Mouse (Mus musculus): ENCODE data around the gene Gpr62. TPM values are rescaled to one million over a fixed set of nuclear protein-coding genes. Genes with fewer than 3 reads are reported as not detected.

Gpr62 gene
- polyA plus RNA-seq, 1 experiment from 2014 or later, result 0.18 TPM

DNA sequence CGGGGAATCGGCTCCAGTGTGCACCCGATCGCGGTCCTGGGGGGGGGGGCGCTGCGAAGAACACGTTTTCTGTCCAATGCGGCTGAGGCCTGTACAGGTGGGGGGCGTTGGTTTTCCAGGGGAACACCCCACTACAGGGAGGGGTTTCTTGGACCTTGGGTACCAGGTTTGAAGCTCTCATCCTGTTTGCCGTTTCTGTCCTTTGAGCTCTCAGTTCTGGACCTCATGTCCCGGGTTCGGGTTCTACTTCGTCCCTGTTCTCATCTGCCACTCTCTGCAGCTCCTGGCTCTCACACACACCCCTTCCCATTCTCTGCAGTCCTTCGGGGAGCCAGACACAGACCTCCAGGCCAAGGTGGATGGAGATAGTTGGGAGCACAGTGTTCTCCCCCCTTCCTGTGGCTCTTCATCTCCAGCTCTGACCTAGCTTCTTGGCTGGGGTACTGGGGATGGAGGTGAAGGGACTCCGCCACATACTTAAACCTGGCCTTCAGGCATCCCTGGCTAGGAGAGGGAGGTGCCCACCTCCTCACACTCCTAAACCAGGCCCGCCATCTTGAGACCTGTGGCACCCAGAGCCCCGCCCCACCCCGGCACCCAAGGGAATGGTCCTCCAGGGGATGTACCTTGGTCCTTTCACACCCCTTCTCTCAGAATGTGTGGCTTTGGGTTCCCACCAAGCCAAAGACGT, 11.5 kb downstream of the Gpr62 start:
- Histone ChIP-seq H3K9ac (ENCODE audit: low read length) (peak overlapping the region; percentile 82), H3K27ac (ENCODE audit: low read length) (peak overlapping the region; percentile 83), H3K4me2 (ENCODE audit: low read depth, low read length) (peak overlapping the region; percentile 88), H3K27me3 (ENCODE audit: control insufficient read depth, insufficient read depth, low read depth, low read length) (no peaks in the 10 kb centered on the region), H3K36me3 (ENCODE audit: control insufficient read depth, insufficient read depth, low read length) (no peaks in the 10 kb centered on the region), H3K4me3 (ENCODE audit: low read length) (peak overlapping the region; percentile 70), H3K4me1 (replicated peaks; ENCODE audit: control insufficient read depth, insufficient read depth, low read length) (peaks cover 49% of the 10 kb centered on the region), H3K9me3 (ENCODE audit: control insufficient read depth, low read length) (no peaks in the 10 kb centered on the region)
- ATAC-seq (ENCODE audit: low read depth), result peak; percentile 10
- WGBS, result 3% methylated on average over 18 of the region's 20 CpGs

DNA sequence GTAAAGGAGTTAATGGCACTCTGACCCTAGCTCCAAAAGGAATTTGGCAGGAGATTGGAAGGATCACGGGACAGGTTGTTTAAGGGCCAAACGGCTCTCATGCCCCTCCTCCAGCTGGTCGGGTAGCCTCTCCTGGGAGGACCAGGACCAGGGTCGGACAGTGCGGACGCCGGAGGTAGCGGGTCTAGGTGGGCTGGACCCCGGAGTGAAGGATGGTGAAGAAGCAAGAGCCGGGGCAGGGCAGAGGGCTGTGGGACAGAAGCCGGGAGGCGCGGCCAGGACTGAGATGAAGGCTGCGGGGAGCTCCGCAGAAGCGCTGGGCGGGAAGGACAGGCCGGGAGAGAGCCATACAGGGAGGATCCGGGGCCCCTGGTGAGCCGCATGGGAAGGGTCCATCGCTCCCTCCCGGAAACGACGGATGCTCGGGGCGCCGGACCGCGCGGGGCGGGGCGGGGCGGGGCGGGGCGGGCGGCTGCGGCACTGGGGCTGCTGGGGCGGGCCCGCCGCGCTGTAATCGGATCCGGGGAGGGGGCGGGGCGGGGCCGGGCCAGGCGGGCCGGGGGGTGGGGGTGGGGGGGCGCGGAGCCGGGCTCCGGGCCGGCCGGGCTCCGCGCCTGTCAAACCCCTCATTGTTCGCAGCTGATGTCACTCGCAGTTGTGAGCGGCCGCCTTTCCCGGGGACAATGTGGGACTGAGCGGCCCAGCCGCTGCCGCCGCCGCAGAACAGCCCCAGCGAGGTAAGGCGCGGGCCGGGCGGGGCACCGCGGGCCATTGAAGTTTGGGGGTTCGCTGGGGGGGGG, 12.3 kb downstream of the Gpr62 start, which contains the start of gene Pcbp4:
Gene Pcbp4 (plus strand): TSS at position 21 of the 800 bp plus-strand sequence.
- Histone ChIP-seq H3K4me1 (replicated peaks; ENCODE audit: control insufficient read depth, insufficient read depth, low read length) (peaks cover 53% of the 10 kb centered on the region), H3K4me2 (ENCODE audit: low read depth, low read length) (peak within 1 kb of the TSS; percentile 88), H3K27me3 (ENCODE audit: control insufficient read depth, insufficient read depth, low read depth, low read length) (no peaks in the 10 kb centered on the region), H3K27ac (ENCODE audit: low read length) (peak within 1 kb of the TSS; percentile 83), H3K4me3 (ENCODE audit: low read length) (peak within 1 kb of the TSS; percentile 70), H3K36me3 (ENCODE audit: control insufficient read depth, insufficient read depth, low read length) (no peaks in the 10 kb centered on the region), H3K9ac (ENCODE audit: low read length) (peak within 1 kb of the TSS; percentile 82), H3K9me3 (ENCODE audit: control insufficient read depth, low read length) (no peaks in the 10 kb centered on the region)
- peak; percentile 73 for ATAC-seq (ENCODE audit: low read depth)
- WGBS, result under 1% methylated on average over 44 of the region's 74 CpGs

DNA sequence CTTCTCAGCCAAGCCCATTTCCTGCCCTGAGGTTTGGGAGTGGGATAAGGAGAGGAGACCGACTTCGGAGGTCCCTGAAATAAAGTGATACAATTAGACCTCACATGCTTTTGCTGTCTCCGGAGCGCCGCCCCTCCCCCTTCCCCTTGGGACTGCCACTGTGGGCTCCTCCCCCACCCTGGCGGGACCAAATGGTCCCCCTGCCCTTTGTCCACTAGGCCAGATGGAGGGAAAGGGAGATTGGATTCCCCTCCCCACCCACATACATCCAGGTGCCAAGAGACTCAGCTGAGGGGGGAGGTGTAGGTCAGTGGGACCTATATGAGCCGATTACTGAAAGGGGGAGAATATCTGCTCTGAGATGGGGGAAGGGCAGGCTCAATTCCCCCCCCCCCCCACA, 12.9 kb downstream of the Gpr62 start:
- H3K27me3 ChIP-seq (ENCODE audit: control insufficient read depth, insufficient read depth, low read depth, low read length), result no peaks in the 10 kb centered on the region
- H3K27ac ChIP-seq (ENCODE audit: low read length), result no peak overlapping the region
- H3K9ac ChIP-seq (ENCODE audit: low read length), result peak overlapping the region; percentile 75
- peak overlapping the region; percentile 70 for H3K4me3 ChIP-seq (ENCODE audit: low read length)
- 4% methylated on average over 7 of the region's 7 CpGs for WGBS
- no peak for ATAC-seq (ENCODE audit: low read depth)
- H3K9me3 ChIP-seq (ENCODE audit: control insufficient read depth, low read length), result no peaks in the 10 kb centered on the region
- peak overlapping the region; percentile 88 for H3K4me2 ChIP-seq (ENCODE audit: low read depth, low read length)
- H3K4me1 ChIP-seq (replicated peaks; ENCODE audit: control insufficient read depth, insufficient read depth, low read length), result peaks cover 59% of the 10 kb centered on the region
- H3K36me3 ChIP-seq (ENCODE audit: control insufficient read depth, insufficient read depth, low read length), result no peaks in the 10 kb centered on the region

DNA sequence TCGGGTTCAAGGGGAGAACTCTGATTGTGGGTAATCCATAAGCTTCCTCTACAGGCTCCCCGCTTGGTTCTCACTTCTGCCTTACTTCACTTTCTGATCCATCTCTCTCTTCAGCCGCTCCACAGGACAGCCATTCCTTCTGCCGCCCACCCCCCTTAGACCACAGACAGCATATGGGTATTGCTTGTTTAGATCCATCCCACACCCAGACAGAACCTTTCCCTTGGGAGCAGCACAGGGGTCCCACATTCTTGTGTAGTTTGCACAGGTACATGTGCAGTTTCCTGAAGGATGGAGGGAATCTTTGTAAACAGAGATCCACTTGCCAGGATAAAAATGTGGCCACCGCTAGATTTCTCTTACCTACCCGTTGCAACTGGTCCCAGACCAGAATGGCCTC, 13.4 kb downstream of the Gpr62 start:
- WGBS, result 47% methylated on average over 6 of the region's 6 CpGs
- no peaks in the 10 kb centered on the region for H3K36me3 ChIP-seq (ENCODE audit: control insufficient read depth, insufficient read depth, low read length)
- H3K4me3 ChIP-seq (ENCODE audit: low read length), result no peak overlapping the region
- H3K9ac ChIP-seq (ENCODE audit: low read length), result no peak overlapping the region
- ATAC-seq (ENCODE audit: low read depth), result no peak
- no peaks in the 10 kb centered on the region for H3K27me3 ChIP-seq (ENCODE audit: control insufficient read depth, insufficient read depth, low read depth, low read length)
- H3K4me1 ChIP-seq (replicated peaks; ENCODE audit: control insufficient read depth, insufficient read depth, low read length), result peaks cover 62% of the 10 kb centered on the region
- no peaks in the 10 kb centered on the region for H3K9me3 ChIP-seq (ENCODE audit: control insufficient read depth, low read length)
- no peak overlapping the region for H3K4me2 ChIP-seq (ENCODE audit: low read depth, low read length)
- no peak overlapping the region for H3K27ac ChIP-seq (ENCODE audit: low read length)

DNA sequence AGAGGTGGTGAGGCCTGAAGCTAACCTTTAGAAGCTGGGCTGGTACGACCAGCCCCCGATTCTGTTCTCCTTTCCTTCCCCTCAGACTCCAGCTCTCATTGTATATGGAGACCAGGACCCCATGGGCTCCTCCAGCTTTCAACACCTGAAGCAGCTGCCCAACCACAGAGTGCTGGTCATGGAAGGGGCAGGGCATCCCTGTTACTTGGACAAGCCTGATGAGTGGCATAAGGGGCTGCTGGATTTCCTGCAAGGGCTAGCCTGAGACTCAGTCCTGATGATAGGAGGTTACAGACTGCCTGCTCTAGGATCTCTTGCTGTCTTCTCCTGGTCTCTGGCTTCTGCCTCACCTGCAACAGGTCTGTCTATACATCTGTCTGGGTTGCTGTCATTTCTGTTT, 13.8 kb downstream of the Gpr62 start:
- Histone ChIP-seq H3K4me3 (ENCODE audit: low read length) (no peak overlapping the region), H3K9ac (ENCODE audit: low read length) (no peak overlapping the region), H3K27ac (ENCODE audit: low read length) (no peak overlapping the region), H3K4me2 (ENCODE audit: low read depth, low read length) (no peak overlapping the region), H3K36me3 (ENCODE audit: control insufficient read depth, insufficient read depth, low read length) (no peaks in the 10 kb centered on the region), H3K4me1 (replicated peaks; ENCODE audit: control insufficient read depth, insufficient read depth, low read length) (peaks cover 60% of the 10 kb centered on the region), H3K9me3 (ENCODE audit: control insufficient read depth, low read length) (no peaks in the 10 kb centered on the region), H3K27me3 (ENCODE audit: control insufficient read depth, insufficient read depth, low read depth, low read length) (no peaks in the 10 kb centered on the region)
- WGBS, result 41% methylated on average over 2 of the region's 2 CpGs
- ATAC-seq (ENCODE audit: low read depth), result no peak

DNA sequence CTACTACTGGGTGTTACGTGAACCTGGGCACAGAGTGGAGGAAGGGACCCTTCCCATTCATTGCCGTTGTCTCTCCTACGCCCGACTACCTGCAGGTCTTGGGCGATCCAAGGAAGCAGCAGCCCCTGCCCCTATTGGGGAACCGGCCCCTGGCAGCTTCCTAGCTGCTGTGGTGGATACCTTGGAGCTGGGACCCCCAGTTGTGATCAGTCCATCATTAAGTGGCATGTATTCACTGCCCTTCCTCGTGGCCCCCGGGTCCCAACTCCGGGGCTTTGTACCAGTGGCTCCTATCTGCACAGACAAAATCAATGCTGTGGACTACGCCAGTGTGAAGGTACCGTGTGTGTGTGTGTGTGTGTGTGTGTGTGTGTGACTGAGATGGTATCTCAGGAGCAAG, 14.4 kb downstream of the Gpr62 start:
- H3K4me1 ChIP-seq (replicated peaks; ENCODE audit: control insufficient read depth, insufficient read depth, low read length), result peaks cover 58% of the 10 kb centered on the region
- H3K4me3 ChIP-seq (ENCODE audit: low read length), result no peak overlapping the region
- WGBS, result 61% methylated on average over 11 of the region's 11 CpGs
- H3K4me2 ChIP-seq (ENCODE audit: low read depth, low read length), result no peak overlapping the region
- H3K9me3 ChIP-seq (ENCODE audit: control insufficient read depth, low read length), result no peaks in the 10 kb centered on the region
- no peaks in the 10 kb centered on the region for H3K27me3 ChIP-seq (ENCODE audit: control insufficient read depth, insufficient read depth, low read depth, low read length)
- H3K27ac ChIP-seq (ENCODE audit: low read length), result no peak overlapping the region
- no peak for ATAC-seq (ENCODE audit: low read depth)
- H3K36me3 ChIP-seq (ENCODE audit: control insufficient read depth, insufficient read depth, low read length), result no peaks in the 10 kb centered on the region
- H3K9ac ChIP-seq (ENCODE audit: low read length), result no peak overlapping the region

DNA sequence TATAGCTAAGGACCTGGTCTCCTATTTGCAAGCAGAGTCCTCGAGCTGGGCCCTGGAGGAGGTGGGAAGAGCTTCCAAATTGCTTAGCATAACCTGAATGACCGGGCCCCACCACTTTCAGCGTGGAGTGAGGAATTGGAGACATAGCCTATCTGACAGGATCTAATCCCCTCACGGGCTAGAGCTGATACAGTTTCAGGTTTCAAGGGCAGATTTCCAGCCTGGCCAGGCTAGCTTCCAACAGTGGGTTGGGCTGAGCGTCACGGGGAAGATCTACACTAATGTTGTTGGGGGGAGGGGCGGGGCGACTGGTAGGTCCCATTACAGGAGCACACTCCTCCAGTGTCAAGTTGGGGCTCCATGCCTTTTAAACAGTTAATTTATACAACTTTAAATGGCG, 15.1 kb downstream of the Gpr62 start:
- peaks cover 54% of the 10 kb centered on the region for H3K4me1 ChIP-seq (replicated peaks; ENCODE audit: control insufficient read depth, insufficient read depth, low read length)
- H3K4me3 ChIP-seq (ENCODE audit: low read length), result no peak overlapping the region
- no peak overlapping the region; the same call in 1 of the 2 replicates for H3K4me2 ChIP-seq (ENCODE audit: low read depth, low read length)
- H3K9ac ChIP-seq (ENCODE audit: low read length), result no peak overlapping the region; the same call in 1 of the 2 replicates
- no peaks in the 10 kb centered on the region for H3K36me3 ChIP-seq (ENCODE audit: control insufficient read depth, insufficient read depth, low read length)
- 7% methylated on average over 9 of the region's 9 CpGs for WGBS
- ATAC-seq (ENCODE audit: low read depth), result 0 out of 2 replicates have a peak, but pooled peaks have one; percentile 8
- H3K27me3 ChIP-seq (ENCODE audit: control insufficient read depth, insufficient read depth, low read depth, low read length), result no peaks in the 10 kb centered on the region
- no peaks in the 10 kb centered on the region for H3K9me3 ChIP-seq (ENCODE audit: control insufficient read depth, low read length)
- peak overlapping the region; percentile 18 for H3K27ac ChIP-seq (ENCODE audit: low read length)

DNA sequence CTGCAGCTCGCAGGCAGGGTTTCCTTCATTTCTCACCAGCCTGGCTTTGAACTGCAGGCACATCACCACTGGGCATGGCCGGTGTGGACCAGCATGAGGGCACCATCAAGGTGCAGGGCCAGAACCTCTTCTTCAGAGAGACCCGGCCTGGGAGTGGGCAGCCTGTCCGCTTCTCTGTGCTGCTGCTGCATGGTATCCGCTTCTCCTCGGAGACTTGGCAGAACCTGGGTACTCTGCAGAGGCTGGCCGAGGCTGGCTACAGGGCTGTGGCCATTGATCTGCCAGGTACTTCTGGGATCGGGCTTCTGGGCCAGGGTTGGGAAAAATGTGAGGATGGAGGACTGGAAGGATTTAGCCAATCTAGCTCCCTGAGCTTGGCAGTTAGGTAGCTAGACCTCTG, 15.8 kb downstream of the Gpr62 start:
- Histone ChIP-seq H3K4me3 (ENCODE audit: low read length) (no peak overlapping the region), H3K36me3 (ENCODE audit: control insufficient read depth, insufficient read depth, low read length) (no peaks in the 10 kb centered on the region), H3K4me1 (replicated peaks; ENCODE audit: control insufficient read depth, insufficient read depth, low read length) (peaks cover 46% of the 10 kb centered on the region), H3K27ac (ENCODE audit: low read length) (no peak overlapping the region; the same call in 1 of the 2 replicates), H3K9me3 (ENCODE audit: control insufficient read depth, low read length) (no peaks in the 10 kb centered on the region), H3K27me3 (ENCODE audit: control insufficient read depth, insufficient read depth, low read depth, low read length) (no peaks in the 10 kb centered on the region), H3K9ac (ENCODE audit: low read length) (no peak overlapping the region), H3K4me2 (ENCODE audit: low read depth, low read length) (no peak overlapping the region)
- no peak for ATAC-seq (ENCODE audit: low read depth)
- WGBS, result 81% methylated on average over 8 of the region's 8 CpGs

DNA sequence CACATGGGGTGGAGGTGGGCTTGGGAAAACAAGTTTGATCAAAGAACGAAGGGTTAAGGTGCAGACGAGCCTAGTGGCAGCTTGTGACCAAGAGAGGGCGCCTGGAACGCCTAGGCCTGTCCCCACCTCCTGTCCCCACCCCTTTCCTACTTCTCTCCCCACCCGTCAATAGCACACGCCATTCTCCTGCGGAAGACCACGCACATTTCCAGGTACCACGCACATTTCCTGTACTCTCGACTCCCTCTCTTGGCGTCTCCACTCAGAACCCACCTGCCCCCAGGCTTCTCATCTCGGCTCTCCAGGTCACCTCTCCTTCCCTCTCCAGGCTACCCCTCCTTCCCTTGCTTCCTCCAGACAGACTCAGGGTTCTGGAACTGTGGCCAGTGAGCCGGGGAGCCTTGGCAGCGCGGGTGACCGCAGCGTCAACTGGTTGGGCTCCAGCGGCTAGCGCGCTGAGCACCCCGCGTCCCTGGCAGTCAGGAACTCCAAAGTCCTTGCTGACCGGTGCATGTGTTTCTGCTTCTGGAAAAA, 17.2 kb downstream of the Gpr62 start:
- H3K9ac ChIP-seq (ENCODE audit: low read length), result peak overlapping the region; percentile 55
- no peaks in the 10 kb centered on the region for H3K9me3 ChIP-seq (ENCODE audit: control insufficient read depth, low read length)
- H3K36me3 ChIP-seq (ENCODE audit: control insufficient read depth, insufficient read depth, low read length), result no peaks in the 10 kb centered on the region
- peak; percentile 64 for ATAC-seq (ENCODE audit: low read depth)
- WGBS, result under 1% methylated on average over 23 of the region's 23 CpGs
- peaks cover 41% of the 10 kb centered on the region for H3K4me1 ChIP-seq (replicated peaks; ENCODE audit: control insufficient read depth, insufficient read depth, low read length)
- H3K4me3 ChIP-seq (ENCODE audit: low read length), result peak overlapping the region; percentile 47
- H3K27ac ChIP-seq (ENCODE audit: low read length), result peak overlapping the region; percentile 7
- H3K4me2 ChIP-seq (ENCODE audit: low read depth, low read length), result peak overlapping the region; percentile 85
- no peaks in the 10 kb centered on the region for H3K27me3 ChIP-seq (ENCODE audit: control insufficient read depth, insufficient read depth, low read depth, low read length)

Data from lung, embryonic 16.5 days (tissue).